Mouse (Mus musculus) skeletal muscle tissue, adult 2 months (tissue): ENCODE data around the gene Rrh.
A peak's percentile ranks its signal among the peaks of the same experiment; 100 is the strongest.

Source experiments
- DNase-seq: peaks from one replicate; pipeline ENCODE4 v3.0.0-alpha.2; 2012; ENCODE audit warnings: low read depth, low spot score

Rrh gene

DNA sequence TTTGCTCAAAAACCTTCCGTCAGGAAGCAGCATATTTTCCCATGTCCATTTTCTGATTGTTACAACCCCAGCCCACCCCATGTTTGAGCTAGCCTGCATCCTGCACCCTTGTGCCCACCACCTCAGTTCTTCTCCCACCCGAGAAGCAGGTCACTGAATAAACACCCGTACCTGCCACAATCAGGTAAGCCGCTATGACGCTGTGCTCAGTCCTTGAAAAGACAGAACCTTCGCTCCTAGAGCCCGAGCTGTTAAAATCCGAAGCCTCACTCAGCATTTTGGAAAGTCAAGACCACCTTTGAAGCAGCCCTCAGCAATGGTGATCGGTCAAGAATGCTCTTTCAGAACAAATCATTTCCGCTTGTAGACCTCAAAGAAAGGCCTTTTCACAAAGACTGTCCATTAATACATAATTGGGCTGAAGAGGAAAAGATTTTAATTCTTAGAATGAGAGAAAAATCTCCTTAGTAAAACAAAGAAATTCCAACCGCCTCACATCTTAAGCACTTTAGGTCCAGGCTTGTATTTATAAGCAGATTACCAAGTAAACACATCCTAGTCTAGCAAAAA lies at the start of gene Rrh:
Gene Rrh (minus strand): TSS at position 382 of the 570 bp plus-strand sequence.
- DNase-seq: no peak

DNA sequence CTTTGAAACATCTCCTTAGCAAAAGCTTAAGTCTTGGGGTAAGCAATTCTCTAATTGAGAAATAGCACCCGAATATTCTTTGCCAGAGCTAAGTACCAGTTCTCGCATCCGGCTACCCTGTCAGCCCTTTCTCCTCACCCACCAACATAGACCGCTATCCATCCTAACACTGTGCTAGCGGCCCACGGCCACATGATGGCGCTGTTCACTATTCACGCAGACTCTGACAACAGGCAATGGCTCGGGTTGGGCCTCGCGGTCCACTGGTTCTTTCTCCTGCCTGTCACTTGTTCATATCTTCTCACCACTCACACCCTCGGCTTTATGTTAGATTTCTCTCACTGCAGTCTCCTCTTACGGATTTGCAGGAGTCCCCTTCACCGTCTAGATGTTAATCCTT lies 41.3 kb upstream of the Rrh start:
- DNase-seq: no peak

- DNase-seq: no peak
Observed at GRCm38 (mm10) chr3:129862592-129862991, 40.2 kb upstream of the Rrh start.

DNA sequence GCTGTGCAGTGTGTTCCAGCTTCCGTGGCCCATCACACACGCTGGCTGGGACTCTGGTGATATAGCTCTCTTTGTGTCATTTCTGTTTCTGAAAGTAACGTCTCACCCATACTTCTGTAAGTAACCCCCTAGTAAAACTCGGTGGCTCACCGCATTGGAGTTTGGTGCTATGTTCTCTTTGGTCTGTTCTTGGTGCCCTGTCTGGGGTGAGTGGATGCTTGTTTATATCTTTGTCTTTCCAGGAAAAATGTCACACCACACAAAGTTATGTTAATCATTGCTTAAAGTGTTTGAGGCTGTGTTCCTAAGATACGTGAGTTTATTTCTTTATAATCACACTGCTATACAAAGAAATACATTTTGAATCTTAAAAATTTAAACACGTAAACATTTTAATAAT lies 24.5 kb upstream of the Rrh start:
- no peak for DNase-seq

- no peak for DNase-seq
Observed at GRCm38 (mm10) chr3:129845868-129846267, 23.5 kb upstream of the Rrh start.

DNA sequence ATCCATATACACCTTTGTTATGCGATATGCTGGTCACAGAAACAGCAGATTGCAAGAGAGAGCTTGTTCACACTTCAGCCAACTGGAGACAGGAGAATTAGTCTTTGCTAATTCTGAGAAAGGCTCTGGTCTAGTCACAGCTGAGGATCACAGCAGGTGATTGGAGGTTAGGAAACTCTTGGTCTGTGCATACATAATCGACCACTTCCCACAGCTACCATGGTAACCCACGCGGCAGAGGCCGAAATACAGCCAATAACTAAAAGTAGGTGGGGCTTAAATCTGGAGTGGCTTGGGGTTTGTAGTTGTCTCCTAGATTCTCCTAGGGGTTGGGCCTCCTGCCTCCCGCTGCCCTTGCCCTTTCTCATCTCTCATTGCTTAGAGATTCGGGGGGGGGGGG lies 15.6 kb upstream of the Rrh start:
- no peak for DNase-seq

- DNase-seq: no peak
Observed at GRCm38 (mm10) chr3:129836965-129837364, 14.6 kb upstream of the Rrh start.

GRCm38 (mm10) chr3:129836051-129836697 lies 13.8 kb upstream of the Rrh start:
- no peak for DNase-seq

- no peak for DNase-seq
Observed at GRCm38 (mm10) chr3:129835388-129835934, 13.1 kb upstream of the Rrh start, which contains the start of gene Cfi. Gene Cfi, plus strand, starts transcription at chr3:129835884.

- peak; percentile 96 for DNase-seq
Observed at GRCm38 (mm10) chr3:129831035-129831568, 8.7 kb upstream of the Rrh start, which contains the start of gene Gar1. Gene Gar1, minus strand, starts transcription at chr3:129831396.

DNA sequence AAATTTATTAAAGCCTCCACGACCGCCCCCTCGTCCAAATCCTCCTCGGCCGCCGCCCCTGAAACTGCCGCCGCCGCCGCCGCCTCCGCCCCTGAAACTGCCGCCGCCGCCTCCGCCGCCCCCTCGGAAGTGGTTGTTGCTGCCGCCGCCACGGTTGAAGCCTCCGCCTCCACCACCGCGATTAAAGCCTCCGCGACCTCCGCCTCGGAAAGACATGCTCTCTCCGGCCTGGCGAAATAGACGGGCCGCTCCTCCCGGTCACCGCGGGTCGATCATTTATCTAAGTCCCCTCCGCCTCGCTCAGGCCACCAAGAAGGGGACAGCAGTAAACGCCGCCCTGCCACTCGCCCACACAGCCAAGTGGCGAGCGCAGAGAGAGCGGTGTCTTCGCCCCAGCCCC lies 8.2 kb upstream of the Rrh start:
- DNase-seq: no peak

- no peak for DNase-seq
Observed at GRCm38 (mm10) chr3:129827691-129828090, 5.3 kb upstream of the Rrh start.

DNA sequence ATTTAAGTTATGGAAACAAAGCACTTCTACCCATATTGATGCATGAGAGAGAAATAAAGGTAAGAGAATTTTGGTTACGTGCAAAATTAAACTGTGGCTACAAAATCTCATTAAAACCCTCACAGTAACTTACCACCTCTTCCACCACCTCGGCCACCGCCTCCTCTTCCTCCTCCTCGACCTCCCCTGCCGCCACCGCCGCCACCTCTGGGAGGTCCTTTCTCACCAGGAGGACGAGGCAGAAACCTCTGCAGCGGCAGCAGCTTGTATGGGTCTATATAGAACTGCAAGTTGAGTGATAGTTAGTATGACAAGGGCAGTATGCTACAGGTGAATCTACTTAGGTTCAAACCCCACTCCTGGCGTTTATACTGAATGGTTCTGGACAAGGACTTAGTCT lies 4.3 kb upstream of the Rrh start:
- no peak for DNase-seq

- DNase-seq: no peak
Observed at GRCm38 (mm10) chr3:129824891-129825290, 2.5 kb upstream of the Rrh start.

DNA sequence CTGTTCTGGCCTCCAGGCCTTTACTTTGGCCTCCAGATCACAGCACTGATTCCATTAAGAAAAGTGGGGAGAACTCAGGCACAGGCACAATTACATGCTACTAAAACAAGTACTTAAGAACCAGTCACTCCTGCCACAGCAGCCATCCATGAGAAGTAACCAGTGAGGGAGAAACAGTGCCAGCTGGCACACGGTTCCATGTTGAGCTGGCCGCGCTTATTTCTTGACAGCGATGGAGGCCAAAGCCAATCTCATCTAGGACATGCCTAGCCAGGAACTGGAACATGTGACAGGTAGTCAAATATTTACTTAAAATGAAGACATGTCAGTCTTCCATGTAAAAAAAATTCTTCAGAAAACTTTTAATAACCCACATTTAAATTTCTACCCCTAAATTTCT lies 1.8 kb upstream of the Rrh start:
- no peak for DNase-seq

DNA sequence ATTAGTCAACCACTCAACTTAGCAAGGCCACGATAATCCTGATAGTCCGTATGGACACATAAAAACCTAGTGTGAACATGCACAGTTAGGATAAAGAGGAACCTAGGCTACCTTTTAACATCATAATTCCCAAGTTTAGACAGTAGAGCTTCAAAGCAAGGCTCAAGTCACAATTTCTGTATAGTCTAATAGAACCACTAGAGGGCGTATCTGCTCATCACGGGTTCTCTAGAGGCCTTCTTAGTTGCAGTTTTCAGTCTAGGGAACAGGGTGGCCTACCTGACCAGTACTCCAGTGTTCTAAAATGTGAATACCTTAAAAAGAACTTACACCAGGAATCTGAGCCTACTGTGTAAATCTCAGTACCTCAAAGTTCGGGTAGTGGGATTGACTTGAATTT lies 906 bp upstream of the Rrh start:
- DNase-seq: no peak

- DNase-seq: no peak
Observed at GRCm38 (mm10) chr3:129821736-129822135, 651 bp downstream of the Rrh start.

- no peak for DNase-seq
Observed at GRCm38 (mm10) chr3:129820847-129821246, 1.5 kb downstream of the Rrh start.

DNA sequence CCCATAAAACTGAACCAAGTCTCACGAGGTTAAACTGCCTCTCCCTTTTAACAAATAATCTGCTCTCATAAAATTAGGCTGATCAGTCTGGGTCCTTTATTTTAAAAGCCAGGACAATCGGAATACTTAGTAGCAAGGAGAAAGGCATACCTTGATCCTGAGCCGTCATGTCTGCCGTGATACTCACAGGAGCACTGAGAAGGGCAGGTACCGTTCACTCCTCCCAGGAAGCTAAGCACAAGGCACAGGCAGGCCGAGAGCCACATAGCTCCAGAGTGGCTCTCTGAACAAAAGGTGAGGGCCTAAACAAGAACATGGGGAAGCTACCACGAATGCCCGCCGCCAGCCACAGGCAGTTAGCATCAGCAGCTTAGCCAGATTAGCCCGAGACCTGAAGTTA lies 18.6 kb downstream of the Rrh start, which contains the start of gene Lrit3:
Gene Lrit3 (minus strand): TSS at position 266 of the 400 bp plus-strand sequence.
- no peak for DNase-seq

- DNase-seq: no peak
Observed at GRCm38 (mm10) chr3:129799011-129799410, 23.4 kb downstream of the Rrh start.

GRCm38 (mm10) chr3:129798551-129798950 lies 23.8 kb downstream of the Rrh start:
- no peak for DNase-seq

- no peak for DNase-seq
Observed at GRCm38 (mm10) chr3:129797341-129797740, 25.0 kb downstream of the Rrh start.

DNA sequence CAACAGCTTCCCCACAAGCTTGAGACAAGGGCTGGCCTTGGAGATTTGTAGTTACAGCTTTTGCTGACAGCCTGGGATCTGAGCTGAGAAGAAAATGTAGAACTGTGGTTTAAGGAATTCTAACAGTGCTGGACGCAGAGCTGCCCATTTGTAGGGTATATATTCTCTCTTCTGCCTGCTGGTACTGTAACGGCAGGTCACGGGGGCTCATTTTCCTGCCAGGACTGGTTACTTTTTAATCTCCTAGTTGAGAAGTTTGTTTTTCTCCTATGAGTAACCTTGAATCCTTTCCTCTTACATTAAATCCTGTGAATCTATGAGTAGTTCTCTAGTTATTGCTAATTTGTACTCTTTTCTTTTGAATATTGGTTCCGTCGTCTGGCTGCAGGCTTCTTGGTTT lies 28.6 kb downstream of the Rrh start:
- DNase-seq: no peak
